Mouse (Mus musculus): ENCODE measurements around the gene Lrrc63.

Gene Lrrc63

DNA sequence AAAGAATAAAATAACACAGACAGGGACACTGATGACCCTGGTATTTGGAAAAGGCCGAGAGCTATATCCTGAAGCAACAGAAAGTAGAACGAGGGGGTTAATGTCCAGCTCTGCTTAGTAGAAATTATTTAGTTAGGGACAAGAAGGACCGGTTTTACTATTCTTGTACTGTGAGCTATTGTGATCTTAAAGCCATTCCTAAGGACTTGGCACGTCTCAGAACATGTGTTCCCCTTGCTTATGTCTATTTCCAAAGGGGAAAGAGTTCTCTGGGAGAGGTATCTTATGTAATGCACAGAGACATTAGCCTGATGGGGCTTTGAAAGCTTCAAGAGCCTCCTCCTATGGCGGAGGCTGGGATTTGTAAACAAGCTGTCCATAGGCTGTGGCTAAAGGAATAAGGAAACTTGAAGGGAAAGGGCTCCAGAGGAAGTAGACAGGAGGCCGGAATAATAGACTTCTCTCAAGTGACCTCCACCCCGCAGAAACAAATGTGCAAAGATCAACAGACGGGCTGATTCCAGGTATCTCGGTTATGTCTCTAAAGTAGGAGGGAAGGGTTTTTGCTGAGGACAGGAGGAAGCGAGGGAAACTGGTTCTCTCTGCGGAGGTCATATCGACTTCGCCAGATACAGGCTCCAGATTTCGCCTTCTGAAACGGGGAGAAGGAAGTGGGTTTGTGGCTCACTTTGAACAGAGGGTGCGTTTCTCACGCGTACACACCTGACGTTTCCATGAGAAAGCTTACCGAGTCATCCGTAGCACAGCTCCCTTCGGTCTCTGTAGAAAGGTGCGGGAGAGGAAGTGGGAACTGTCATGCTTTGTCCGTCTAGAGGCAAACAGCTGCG is 5.7 kb upstream of the Lrrc63 start:
- DNase-seq (ENCODE audit: low read depth, low spot score): no peak

- no peak for DNase-seq (ENCODE audit: low read depth, low spot score)
Measured at GRCm38 (mm10) chr14:75131324-75131935, 749 bp upstream of the Lrrc63 start.

DNA sequence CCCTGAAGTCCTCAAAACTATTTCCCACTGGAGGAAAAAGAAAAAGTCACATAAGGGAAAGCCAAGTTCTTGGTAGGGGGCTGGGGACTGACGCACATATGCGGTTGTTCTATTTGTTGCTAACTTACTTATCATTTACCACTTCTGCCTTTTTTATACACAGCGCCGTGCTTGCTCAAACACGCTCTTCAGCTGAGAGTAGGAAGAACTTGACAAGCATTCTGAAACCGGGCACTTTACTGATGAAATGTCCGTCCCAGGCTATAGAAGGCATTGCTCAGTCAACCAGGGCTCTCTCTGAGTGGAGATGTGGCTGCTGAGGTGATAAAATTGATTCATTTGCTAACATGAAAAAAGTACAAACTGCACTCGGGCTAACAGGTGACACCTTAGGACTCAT is 9.0 kb downstream of the Lrrc63 start:
- no peak for DNase-seq (ENCODE audit: low read depth, low spot score)

- no peak for DNase-seq (ENCODE audit: low read depth, low spot score)
Measured at GRCm38 (mm10) chr14:75102956-75103355, 27.7 kb downstream of the Lrrc63 start.

GRCm38 (mm10) chr14:75077946-75078345 is 52.7 kb downstream of the Lrrc63 start:
- DNase-seq (ENCODE audit: low read depth, low spot score): no peak

DNA sequence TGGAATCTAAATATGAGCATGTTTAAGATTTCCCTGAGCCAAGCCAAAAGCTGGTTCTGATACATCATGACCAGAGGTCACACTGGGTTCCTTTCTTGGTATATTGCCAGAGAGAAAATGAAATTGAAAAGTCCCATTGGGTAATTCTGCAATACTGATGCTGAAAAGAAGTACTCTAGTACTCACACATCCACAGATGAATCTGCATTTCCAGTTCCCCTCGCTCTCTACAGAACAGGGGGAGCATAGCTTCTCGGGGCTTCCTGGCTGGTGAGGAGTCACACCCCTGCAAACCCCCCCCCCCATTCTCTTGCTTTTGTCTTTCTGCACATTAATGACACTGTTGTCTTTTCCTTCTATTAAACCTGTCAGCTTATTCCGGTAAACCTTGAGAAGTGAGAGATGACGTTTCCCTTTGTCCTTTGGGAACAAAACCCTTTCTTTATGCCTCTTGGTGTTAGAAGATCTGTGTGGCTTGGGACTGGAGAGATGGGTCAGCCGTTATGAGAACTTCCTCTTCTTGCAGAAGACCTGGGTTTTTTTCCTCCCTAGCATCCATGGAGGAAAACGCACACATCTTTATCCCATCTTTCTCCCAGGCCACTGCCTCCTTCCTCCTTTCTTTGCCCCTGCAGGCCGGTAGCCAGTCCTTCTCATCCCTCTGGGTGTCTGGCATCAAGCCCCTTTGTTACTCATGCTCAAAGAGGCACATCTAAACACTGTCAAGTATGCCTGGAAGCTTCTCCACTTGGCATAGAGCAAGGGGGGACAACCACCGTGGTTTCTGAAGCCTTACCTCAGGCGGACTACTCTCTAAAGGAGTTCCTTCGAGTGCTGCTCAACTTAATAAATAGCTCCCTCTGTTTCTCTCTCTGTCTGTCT is 55.1 kb downstream of the Lrrc63 start:
- no peak for DNase-seq (ENCODE audit: low read depth, low spot score)

DNA sequence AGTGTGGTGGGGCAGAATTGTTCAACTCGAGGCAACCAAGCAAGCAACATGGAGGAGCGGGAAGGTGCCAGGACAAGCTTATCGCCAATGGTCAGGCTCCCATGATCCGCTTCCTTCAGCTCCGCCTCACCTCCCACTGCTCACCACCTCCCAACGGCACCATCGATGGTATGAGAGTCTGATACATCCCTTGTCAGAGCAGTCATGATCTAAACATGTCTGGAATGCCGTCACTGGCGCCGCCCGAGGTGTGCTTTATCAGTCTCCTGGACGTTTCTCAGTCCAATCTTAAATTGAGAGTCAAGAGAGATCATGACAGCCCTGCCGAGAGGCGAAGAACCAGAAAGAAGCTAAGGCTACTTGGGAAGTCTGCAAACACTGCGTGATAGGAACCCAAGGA is 59.6 kb downstream of the Lrrc63 start:
- no peak for DNase-seq (ENCODE audit: low read depth, low spot score)

- DNase-seq (ENCODE audit: low read depth, low spot score): no peak
Measured at GRCm38 (mm10) chr14:75069356-75069979, 61.2 kb downstream of the Lrrc63 start.

DNA sequence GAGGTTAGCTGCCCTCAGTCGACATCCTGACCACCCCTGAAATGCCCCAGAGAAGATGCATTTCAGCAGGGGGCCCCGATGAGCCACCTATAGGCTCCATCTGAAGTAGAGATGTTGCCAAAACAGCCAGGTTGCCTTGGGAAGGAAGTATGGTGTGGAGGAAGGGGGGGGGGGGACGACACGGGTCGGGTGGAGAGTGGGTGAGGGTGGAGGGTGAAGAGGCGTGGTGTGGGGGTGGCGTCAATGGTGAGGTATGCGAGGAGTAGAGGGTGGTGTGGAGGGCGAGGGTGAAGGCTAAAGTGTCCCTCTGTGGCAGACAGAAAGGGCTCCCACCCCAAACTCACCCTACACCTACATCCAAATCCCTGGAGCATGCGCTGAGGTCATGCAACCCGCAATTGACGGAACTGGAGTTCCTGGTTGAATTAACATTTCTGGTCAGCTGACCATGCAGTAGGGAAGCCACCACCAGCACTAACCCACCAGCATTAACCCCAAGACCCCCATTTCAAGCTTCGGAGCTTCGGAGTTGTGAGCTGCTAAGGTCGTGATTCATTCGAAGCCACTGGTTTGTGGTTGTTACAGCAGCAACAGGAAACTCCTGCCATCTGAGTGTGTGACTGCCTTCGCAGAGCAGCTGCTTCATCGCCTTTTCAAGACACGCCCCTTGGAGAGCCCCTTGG is 62.1 kb downstream of the Lrrc63 start:
- no peak for DNase-seq (ENCODE audit: low read depth, low spot score)

- no peak for DNase-seq (ENCODE audit: low read depth, low spot score)
Measured at GRCm38 (mm10) chr14:75065211-75065610, 65.5 kb downstream of the Lrrc63 start.

GRCm38 (mm10) chr14:75064520-75064919 is 66.2 kb downstream of the Lrrc63 start:
- peak; percentile 75 for DNase-seq (ENCODE audit: low read depth, low spot score)

DNA sequence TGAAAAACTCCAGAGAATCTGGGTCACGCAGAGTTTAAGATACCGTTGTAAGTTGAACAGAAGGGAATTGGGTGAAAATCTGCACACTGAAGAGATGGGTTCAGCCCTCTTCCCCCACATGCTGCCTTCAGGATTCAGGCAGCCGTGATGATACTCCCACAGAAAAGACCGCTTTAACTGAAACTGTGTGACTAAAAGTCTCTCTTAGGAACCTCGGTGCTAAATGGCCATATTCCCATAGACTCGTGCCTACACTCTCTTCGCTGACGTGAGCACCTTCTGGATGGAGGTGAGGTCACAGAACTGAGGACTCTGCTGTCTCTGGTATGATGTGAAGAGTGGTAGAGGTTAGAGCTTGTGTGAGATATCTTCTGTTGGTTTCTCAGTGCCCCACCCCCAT is 66.7 kb downstream of the Lrrc63 start:
- no peak for DNase-seq (ENCODE audit: low read depth, low spot score)

DNA sequence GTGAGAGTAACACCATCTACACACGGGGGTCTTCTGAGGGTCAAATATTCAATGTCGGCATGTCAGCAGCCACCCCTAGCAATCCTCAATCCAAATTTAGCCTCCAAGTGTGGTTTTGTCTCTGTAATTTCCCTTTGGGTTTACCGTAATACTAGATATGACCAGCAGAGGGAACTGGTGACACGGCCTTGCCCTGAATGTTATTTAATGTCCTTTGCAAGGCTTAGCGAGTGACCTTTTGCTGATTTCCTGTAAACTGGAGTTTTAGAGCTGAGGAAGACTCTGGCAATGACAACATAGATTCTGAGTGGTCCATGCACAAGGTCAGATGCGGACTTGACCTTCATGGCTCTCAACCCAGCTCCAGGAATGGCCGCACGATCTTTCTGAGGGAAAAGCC is 70.1 kb downstream of the Lrrc63 start:
- peak; percentile 41 for DNase-seq (ENCODE audit: low read depth, low spot score)

DNA sequence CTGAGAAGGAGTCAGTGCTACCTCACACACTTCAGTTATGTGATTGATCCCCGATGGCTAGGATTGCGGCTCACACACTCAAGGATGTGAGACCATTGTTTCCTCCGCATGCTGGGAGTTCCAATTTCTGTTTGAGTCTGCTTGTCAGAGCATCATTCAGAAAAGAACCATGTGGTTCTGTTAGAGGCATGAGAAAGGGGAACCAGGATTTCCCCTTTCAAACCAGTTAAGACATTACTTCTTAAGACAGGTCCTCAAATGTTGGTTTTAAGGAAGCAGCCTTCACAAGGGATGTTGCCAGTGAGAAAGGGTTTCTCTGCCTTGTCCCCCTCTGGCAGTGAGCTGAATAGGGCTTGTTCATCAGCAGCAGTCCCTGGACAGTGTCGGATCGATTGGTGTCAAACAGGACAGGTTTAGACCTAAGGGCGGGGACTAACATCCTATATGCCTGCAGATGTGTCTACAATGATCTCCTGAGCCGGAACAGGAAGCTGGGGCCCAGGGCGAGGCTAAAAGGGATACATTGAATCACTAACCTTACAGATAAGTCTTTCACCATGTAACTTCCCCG is 73.7 kb downstream of the Lrrc63 start:
- no peak for DNase-seq (ENCODE audit: low read depth, low spot score)

- no peak for DNase-seq (ENCODE audit: low read depth, low spot score)
Measured at GRCm38 (mm10) chr14:75054455-75055343, 76.0 kb downstream of the Lrrc63 start.

- DNase-seq (ENCODE audit: low read depth, low spot score): peak; percentile 50
Measured at GRCm38 (mm10) chr14:75052451-75052850, 78.2 kb downstream of the Lrrc63 start.

GRCm38 (mm10) chr14:75045184-75045583 is 85.5 kb downstream of the Lrrc63 start:
- no peak for DNase-seq (ENCODE audit: low read depth, low spot score)

DNA sequence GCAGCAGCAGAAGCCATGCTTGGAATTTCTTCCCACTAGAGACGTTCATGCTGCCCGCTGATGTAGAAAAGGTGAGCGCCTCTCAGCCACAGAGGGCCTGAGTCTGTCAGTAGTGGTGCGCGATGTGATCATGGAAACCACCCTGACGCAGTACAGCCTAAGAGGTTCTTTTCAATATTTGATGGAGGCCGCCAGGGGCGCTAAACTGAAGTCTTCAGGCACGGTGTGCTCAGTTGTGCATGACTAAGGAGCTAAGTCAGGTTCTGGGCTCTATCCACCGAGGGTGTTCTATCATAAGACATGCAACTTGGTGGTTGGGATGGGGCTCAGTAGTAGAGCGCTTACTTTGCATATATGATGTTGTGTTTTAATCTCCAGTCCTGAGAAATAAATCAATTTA is 95.2 kb downstream of the Lrrc63 start:
- DNase-seq (ENCODE audit: low read depth, low spot score): peak; percentile 80
